Mouse (Mus musculus): ENCODE data around the gene Naip2.
A peak's percentile ranks its signal among the peaks of the same experiment; 100 is the strongest.
"Not testable (repeated sequence)": the region's sequence is repeated elsewhere in the genome, so short reads cannot be mapped to it uniquely, and the experiment has no call there.

The Naip2 gene

GRCm38 (mm10) chr13:100201659-100202333, at the start of gene Naip2:
Gene Naip2, minus strand, starts transcription at chr13:100202092.
- not testable (repeated sequence) for DNase-seq (ENCODE audit: low spot score in 2 of 2)

- not testable (repeated sequence) for DNase-seq (ENCODE audit: low spot score in 2 of 2)
Observed at GRCm38 (mm10) chr13:100246896-100247519, 45.1 kb upstream of the Naip2 start.

- not testable (repeated sequence) for DNase-seq (ENCODE audit: low spot score in 2 of 2)
Observed at GRCm38 (mm10) chr13:100246223-100246622, 44.3 kb upstream of the Naip2 start, which contains the start of gene Naip5. Gene Naip5, minus strand, starts transcription at chr13:100246323.

- no peak for DNase-seq (ENCODE audit: low spot score in 2 of 2)
Observed at GRCm38 (mm10) chr13:100243702-100244101, 41.8 kb upstream of the Naip2 start.

- DNase-seq (ENCODE audit: low spot score in 2 of 2): not testable (repeated sequence)
Observed at GRCm38 (mm10) chr13:100213683-100214082, 11.8 kb upstream of the Naip2 start.

GRCm38 (mm10) chr13:100210540-100210939, 8.6 kb upstream of the Naip2 start:
- peak in 1 of 2 experiments; percentile 17 for DNase-seq (ENCODE audit: low spot score in 2 of 2)

- DNase-seq (ENCODE audit: low spot score in 2 of 2): no peak
Observed at GRCm38 (mm10) chr13:100203319-100203718, 1.4 kb upstream of the Naip2 start.

GRCm38 (mm10) chr13:100200778-100201177, 1.1 kb downstream of the Naip2 start:
- no peak for DNase-seq (ENCODE audit: low spot score in 2 of 2)

- DNase-seq (ENCODE audit: low spot score in 2 of 2): no peak
Observed at GRCm38 (mm10) chr13:100195421-100195820, 6.5 kb downstream of the Naip2 start.

- DNase-seq (ENCODE audit: low spot score in 2 of 2): not testable (repeated sequence)
Observed at GRCm38 (mm10) chr13:100183111-100183510, 18.8 kb downstream of the Naip2 start.

GRCm38 (mm10) chr13:100174360-100174759, 27.5 kb downstream of the Naip2 start:
- not testable (repeated sequence) for DNase-seq (ENCODE audit: low spot score in 2 of 2)

GRCm38 (mm10) chr13:100166378-100166777, 35.5 kb downstream of the Naip2 start:
- DNase-seq (ENCODE audit: low spot score in 2 of 2): not testable (repeated sequence)

- not testable (repeated sequence) for DNase-seq (ENCODE audit: low spot score in 2 of 2)
Observed at GRCm38 (mm10) chr13:100162467-100162866, 39.4 kb downstream of the Naip2 start.

- DNase-seq (ENCODE audit: low spot score in 2 of 2): not testable (repeated sequence)
Observed at GRCm38 (mm10) chr13:100161171-100161870, 40.6 kb downstream of the Naip2 start.

GRCm38 (mm10) chr13:100156624-100157023, 45.3 kb downstream of the Naip2 start:
- no peak for DNase-seq (ENCODE audit: low spot score in 2 of 2)

- DNase-seq (ENCODE audit: low spot score in 2 of 2): no peak
Observed at GRCm38 (mm10) chr13:100152659-100153058, 49.2 kb downstream of the Naip2 start.

- no peak for DNase-seq (ENCODE audit: low spot score in 2 of 2)
Observed at GRCm38 (mm10) chr13:100141646-100142314, 60.1 kb downstream of the Naip2 start.

GRCm38 (mm10) chr13:100125258-100125643, 76.6 kb downstream of the Naip2 start:
- no peak for DNase-seq (ENCODE audit: low spot score in 2 of 2)

- DNase-seq (ENCODE audit: low spot score in 2 of 2): peak; percentile 96
Observed at GRCm38 (mm10) chr13:100124423-100125257, 77.3 kb downstream of the Naip2 start, which contains the start of gene Smn1. Gene Smn1, plus strand, starts transcription at chr13:100124852.

GRCm38 (mm10) chr13:100123970-100124369, 77.9 kb downstream of the Naip2 start:
- DNase-seq (ENCODE audit: low spot score in 2 of 2): no peak

Data from right cerebral cortex, postnatal 10 days (tissue).